Mouse (Mus musculus) cerebral cortex, adult 2 months (tissue): ENCODE data around the gene Grb10.

ENCODE experiments used
- WGBS: fragments of 180-500 bp; shearing (Covaris S2); methylation state at CpG from one replicate; pipeline ENCODE4 v1.1.7; 2018; 5-methylcytosine and 5-hydroxymethylcytosine counted together

The Grb10 gene

DNA sequence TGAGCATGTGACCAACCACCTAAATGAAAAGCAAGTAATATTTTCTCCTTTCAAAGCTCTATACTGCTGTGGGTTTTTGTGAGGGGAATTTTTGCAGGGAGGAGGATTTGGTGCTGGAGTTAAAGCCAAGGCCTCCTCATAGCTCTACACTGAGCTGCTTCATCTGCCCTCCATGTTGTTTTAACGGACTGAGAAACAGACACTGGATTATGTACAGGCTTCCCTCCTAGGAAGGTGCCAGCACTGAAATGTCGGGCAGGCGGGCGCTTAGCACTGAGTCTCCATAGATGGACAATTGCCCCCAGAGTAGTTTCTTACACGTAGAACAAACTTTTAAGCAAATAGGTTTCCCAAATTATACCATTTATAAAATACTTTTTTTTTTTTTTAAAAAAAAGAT, 4.1 kb downstream of the Grb10 start:
- WGBS, result 68% methylated on average over 5 of the region's 5 CpGs

DNA sequence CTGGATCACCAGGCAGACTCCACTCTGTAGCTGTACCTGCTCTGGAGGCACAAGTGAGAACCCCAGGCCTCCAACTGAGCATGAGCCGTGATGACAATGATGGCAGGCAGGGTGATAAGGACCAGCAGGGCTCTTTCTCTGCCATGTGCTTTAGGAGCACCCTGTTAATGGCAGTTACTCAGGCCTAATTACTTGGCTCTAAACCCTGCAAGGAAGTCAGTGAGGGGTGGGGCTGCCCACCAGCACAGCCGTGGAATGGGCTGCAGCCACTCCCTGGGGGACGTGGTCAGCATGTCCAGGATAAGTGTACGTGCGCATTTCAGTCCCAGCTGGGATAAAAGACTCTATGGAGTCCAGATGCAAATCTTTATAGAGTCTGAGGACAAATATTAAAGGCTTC, 5.7 kb downstream of the Grb10 start:
- 65% methylated on average over 5 of the region's 5 CpGs for WGBS

DNA sequence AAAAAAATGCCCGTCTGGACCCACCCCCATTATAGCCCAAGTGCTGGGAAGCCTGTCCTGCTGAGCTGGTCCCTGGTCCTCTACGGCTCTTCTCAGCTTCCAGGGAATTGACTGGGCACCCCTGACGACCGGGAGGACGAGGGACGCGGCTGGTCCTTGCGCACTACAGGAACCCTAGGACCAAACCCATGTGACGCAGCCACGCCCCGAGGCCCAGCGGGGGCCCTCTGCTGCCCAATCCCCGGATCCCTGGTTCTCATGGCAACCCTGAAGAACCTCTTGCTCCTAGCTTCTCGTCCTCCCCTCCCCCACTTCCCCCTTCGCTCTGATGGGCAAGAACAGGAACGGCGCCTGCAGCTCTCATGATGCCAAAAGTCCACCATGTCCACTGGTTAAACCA, 11.8 kb downstream of the Grb10 start:
- 62% methylated on average over 17 of the region's 17 CpGs for WGBS

DNA sequence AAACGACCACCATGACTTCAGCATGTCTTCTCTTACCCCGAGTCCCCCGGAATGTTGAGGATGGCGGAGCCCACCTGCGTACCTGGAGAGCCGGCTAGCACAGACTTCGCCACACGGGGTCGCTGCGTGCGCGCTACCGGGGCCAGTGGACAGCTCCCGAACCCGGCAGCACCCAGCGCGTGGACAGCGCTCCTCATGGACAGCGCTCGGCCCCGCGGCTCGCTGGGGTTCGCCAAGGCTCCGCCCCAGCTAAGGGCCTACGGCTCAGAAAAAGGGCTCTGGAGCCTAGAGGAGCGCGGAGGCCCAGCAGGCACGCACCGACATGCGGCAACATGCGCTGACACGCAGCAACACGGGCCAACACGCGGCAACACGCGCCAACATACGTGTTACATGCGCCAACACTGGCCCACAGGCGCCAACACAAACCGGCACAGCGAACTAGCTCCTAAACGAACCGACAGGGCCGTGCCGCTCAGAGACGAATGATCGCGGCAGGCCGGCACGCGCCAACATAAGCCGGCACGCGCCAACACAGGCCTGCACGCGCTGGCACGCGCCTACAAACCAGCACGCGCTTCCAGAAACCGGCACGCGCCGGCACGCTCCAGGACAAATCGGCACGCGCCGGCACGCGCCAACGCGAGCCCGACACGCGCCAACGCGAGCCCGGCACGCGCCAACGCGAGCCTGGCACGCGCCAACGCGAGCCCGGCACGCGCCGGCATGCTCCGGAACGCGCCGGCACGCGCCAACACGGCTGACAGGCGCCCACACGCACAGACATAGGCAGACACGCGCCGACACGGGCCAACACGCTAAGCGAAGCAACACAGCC, 12.5 kb downstream of the Grb10 start:
- WGBS, result 65% methylated on average over 108 of the region's 108 CpGs

DNA sequence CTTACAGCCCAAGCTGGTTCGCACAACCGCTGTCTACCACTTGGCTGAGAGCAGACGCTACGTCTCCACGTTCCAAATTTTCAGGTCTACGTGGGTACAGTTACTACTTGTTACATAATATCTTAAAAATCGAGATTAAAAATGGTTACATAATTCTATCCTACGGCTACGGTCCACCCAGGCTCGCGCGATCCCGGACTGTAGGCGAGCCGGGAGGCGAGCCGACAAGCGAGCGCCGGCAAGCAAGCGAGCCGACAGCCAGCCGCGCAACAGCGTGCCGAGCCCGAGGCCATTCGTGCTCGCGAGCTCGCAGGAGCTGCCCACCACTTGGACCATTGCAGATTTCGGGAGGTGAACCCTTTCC, 13.1 kb downstream of the Grb10 start:
- 59% methylated on average over 32 of the region's 32 CpGs for WGBS

DNA sequence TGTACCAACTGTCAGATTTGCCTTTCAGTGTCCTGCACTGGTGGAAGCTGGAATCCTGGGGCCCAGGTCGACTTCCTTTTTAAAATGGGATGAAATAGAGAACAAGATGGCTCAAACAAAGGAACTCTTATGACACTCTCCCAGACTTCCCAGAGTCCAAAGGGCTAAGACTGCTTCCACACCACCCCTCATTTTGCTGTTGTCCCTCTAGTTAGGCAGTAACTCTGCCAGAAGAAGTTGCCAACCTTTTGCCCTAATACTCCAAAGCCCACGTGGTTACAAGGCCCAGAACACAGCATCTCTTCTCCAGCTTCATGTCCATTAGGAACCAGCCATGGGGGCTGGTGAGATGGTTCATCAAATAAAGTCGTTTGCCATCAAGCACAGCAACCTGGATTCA, 15.4 kb downstream of the Grb10 start:
- 54% methylated on average over 3 of the region's 3 CpGs for WGBS

DNA sequence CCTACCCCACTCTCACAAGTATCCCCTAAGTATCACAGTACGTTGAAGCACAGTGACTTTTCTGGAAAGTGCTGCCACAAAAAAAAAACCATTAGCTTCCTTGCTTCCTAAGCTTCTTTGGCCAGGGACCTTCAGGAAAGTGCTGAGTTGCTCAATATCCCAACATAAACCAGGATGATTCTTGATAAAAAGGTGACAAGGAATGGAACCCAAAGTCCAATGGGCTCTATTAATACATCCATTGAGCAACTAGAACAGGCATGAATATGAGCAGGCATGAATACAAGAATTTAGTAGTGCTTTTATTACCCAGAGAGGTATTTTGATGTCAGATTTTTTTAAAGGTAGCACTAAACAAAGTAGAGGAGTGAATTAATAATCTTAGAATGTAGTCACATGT, 18.8 kb downstream of the Grb10 start:
- WGBS, result 92% methylated on average over 1 of the region's 1 CpGs

DNA sequence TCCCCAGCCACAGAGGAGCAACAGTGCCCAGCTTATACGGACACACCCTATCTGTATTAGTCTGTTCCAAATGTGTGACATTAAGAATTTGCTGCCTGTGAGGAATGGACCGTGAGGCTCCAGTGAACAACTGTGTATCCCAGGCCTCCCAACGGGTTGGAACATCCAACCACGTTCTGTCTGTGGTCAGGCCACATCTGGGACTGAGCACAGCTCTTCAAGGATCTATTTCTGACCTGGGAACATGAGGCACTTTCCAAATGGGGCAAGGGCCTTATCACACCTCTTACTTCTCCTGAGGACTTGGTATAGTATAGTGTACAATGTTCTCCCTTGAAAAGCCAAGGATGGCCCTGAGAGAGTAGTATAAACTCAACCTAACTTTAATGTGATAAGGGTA, 19.9 kb downstream of the Grb10 start:
- 88% methylated on average over 4 of the region's 4 CpGs for WGBS

DNA sequence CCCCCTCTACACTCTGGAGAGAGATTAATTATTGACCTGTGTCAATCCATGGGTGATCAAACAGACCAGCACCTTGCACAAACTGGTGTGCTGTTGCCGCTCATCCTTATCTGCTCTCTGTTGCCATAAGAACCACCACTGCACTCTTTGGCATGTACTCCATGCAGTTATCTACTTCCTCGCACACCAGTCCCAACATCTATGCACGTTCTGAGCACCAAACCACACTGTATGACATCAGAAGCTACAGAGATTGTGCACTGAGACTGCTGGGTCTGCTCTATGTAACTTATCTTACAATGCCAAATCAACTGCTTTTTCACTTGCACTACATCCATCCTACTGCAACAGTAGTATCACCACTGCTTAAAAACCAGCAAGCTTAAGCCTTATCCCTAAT, 28.4 kb downstream of the Grb10 start:
- 91% methylated on average over 3 of the region's 3 CpGs for WGBS

DNA sequence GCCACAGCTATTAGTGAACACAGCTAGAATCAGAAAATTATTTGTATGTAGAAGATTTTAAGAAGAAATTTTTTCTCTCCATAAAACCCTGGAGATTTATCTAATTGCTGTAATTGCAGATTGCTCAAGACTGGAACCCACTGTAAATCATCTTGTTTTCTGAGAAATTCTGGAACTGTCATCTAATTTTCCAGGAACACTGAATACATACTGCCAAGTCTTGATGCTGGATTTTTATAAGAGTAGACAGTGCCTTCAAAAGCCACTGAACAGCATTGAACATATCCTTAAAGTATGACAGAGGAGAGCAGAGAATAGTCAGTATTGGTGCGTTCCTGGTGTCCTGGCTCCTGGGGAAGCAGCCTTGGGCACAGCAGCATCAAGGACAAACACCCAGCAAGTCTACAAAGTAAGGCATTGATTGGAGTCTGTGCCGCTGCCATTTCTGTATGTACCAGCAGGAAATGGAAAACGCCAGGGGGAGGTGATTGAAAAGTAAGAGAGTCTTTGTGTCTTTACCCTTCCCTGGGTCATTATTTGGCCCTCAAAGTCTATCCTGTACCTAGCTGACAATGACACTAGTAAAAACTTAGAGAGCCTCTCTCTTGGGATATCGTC, 38.1 kb downstream of the Grb10 start:
- WGBS, result 83% methylated on average over 4 of the region's 4 CpGs

DNA sequence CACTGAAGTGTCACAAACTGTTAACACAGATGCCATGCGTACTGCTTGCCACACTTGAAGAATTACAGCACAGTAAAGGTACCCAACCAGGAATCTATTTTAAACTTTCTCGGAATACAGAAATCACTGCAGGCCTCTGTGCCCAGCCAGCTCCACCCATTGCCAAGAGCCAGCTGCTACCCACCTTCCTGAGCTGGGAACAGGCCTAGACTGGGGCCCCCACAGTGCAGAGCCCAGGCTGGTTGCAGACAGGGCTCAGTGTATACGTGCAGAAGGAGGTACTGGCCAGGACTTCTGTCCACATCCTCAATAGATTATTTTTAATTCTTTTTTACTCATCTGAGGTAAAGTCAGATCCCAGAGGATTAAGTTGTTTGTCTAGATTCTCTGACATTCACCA, 39.6 kb downstream of the Grb10 start:
- 67% methylated on average over 3 of the region's 3 CpGs for WGBS

DNA sequence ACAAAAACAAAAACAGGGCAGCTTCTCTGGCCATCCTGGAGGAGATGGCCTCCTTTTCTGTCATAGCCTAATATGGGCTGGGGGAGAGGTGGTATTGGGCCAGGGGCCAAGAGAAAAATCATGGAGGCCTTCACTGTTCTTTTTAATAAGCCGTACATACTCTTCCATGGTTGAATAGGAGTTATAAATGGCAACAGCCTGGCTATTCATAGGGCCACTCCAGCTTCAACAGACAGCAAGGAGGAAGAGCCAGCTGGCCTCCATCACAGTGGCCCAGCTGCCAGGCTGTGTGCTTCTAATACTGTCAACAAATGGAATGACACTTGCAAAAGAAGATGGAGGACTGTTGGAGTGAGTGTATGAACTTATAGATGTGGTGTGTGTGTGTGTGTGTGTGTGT, 41.4 kb downstream of the Grb10 start:
- WGBS, result 33% methylated on average over 1 of the region's 1 CpGs

DNA sequence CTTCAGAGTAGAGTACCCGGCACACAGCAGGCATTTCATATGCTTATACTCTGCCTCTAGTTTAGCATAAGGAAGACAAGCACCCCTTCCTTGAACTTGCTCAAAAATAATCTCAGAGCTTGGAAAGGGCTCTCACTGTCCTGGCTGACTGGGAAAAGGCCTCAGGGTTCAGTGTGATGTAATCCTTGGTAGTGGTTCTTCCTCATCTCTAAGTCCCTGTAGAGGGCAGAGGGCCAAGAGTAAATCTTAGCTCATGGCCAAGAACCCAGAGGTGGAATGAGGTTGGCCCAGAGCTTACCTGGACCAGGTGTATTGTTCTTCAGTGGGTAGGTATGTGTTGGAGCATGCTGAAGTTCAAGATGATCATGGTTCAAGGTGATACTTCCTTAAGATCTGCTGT, 43.1 kb downstream of the Grb10 start:
- WGBS, result 90% methylated on average over 1 of the region's 1 CpGs

DNA sequence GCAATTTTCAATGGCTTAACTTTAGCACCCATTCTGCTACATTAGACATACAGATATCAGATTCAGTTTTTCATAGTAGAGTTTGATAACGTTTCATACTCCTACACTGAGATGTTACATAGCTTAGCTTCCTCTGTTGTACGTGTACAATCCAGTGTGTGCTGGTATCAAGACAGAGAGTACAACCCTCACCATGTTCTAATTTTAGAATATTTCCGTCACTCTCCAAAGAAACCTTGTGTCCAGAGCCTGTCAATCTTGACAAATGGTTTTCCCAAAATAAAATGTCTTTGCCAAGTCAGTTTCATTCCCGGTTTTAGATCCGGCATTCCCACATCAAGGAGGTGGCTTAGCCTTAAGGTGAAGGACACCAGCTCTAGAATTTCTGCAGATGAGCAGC, 44.7 kb downstream of the Grb10 start:
- 56% methylated on average over 5 of the region's 5 CpGs for WGBS

DNA sequence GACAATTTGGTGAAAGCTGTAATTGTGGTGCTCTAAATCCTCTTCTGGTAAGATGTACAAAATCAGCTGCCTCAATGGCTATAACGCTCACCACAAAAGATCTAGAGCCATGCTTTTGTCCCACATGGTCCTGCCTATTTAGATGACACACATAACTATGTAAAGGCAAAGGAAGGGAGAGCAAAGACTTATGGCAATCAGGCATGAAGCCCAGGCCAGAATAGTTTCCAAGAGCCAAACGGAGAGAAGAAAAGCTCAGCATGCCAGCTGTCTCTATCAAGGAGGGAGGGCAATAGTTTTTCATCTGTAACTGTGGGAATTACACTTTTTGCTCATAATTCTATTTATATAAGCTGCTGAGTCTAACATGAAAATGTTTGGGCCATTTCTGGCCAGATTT, 45.3 kb downstream of the Grb10 start:
- 45% methylated on average over 2 of the region's 2 CpGs for WGBS

DNA sequence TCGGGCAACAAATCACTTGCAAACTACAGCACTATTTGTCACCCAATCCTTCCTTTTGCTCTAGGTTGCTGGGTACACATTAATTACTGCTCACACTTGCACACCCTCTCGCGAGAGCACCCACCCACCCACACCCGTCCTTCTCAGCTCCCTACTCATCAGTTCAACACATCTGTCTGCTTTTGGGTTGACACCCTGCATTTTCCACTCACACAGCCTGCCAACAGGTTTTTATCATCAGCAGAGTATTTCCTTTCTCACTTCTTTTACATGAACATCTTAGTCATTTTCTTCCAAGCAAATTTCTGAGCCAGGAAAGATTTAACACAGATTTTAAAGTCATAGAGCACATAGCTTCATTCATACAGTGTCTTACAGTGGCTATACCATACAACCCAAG, 48.6 kb downstream of the Grb10 start:
- 54% methylated on average over 4 of the region's 4 CpGs for whole genome bisulfite sequencing

DNA sequence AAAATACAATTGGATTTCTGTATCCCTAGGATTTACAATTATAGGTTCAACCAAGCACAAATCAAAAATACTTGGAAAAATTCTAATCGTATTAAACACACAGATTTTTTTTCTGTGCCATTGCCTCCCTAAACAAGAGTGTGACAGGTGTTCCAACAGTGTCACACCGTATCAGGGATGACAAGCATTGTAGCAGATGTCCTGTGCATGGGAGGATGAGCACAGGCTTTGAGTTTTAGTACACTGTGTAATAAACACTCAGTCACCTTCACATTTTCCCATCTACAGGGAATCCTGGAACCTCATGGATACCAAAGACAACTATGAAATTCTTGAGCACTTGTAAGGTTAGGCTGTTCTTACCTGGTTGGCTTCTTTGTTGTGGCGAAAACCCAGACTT, 51.2 kb downstream of the Grb10 start:
- WGBS, result 93% methylated on average over 3 of the region's 3 CpGs

DNA sequence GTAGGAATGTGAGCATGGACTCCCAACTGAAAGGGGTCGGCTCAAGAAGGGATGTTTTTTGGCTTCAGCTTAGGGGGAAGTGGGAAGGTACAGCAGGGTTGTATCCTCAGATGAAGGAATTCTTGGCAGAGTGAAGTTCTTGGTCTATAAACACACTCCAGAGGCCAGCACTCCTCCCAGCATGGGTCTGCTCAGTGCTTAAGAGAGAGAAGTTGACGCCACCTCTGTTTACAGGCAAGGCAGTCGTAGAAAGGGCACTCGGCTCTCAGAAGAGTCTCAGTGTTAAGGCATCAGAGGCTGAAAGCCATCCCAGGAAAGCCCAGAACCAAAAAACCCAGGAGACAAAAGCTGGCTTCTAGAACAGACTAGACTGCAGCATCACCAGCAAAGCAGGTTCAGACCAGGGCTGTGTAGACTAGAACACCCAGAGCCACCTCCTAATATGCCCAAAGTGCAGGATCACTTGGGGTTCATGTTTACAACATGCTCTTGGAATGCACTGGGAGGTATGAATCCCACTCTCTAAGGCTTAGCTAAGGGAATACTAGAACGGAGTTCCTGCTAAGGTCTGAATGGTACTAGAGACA, 59.8 kb downstream of the Grb10 start:
- WGBS, result 67% methylated on average over 5 of the region's 5 CpGs

DNA sequence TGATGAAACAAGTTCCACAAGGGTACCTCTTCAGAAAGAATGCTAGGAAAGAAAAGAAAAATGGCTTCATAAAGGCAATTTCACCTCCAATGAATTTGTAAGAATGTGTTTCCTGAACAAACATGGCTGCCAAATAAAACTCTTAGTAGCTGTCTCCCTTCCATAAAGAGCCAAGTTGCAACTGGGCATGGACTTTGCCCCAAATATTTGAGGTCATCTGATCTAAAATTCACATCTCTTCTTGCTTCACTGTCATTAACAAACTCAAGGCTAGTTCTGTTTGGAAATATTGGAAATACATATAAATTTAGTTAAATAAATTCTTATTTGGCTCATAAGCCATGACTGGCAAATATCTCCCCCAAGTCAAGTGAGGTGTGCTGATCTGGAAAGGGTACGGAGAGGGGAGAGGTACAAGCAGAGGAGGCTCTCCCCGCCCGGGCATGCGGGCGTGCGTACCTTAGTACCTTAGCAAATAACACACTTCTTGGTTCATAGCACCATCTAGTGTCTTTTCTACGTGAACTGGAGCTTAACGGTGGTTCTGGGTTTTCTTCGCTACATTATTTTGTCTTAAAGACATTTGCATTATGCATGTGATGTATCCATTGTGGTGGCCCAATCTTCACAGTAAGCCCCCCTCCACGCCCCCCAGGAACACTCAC, 63.8 kb downstream of the Grb10 start:
- 16% methylated on average over 10 of the region's 10 CpGs for WGBS

DNA sequence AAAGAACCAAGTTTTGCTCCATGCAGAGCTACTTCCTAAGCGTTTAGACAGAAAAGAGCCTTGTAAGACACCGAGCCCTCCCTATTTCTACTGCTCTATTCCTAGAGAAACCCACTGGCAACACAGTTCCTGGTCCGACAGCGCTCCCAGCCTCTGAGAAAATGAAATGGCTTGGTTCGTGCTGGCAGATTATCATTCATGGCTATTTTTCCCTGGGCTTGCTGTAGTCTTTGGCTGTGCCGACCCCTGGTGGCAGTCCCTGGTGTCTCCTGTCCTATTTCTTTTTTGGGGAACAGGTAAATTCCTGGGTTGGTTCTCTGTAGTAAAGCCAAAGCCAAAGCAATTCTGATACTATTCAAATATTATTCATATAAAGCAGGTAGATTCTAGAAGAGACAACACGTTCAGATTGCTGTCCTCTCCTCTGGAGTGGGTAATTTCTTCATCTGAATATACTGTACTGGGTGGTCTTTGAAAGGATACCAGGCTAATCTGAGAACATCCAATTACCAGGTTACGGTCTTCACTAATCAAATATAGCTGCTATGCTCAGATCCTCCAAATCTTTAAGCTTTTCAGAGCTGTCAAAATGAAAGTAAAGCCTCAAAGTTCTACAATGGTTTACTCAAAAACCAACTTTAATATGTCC, 65.0 kb downstream of the Grb10 start:
- 43% methylated on average over 8 of the region's 8 CpGs for WGBS

DNA sequence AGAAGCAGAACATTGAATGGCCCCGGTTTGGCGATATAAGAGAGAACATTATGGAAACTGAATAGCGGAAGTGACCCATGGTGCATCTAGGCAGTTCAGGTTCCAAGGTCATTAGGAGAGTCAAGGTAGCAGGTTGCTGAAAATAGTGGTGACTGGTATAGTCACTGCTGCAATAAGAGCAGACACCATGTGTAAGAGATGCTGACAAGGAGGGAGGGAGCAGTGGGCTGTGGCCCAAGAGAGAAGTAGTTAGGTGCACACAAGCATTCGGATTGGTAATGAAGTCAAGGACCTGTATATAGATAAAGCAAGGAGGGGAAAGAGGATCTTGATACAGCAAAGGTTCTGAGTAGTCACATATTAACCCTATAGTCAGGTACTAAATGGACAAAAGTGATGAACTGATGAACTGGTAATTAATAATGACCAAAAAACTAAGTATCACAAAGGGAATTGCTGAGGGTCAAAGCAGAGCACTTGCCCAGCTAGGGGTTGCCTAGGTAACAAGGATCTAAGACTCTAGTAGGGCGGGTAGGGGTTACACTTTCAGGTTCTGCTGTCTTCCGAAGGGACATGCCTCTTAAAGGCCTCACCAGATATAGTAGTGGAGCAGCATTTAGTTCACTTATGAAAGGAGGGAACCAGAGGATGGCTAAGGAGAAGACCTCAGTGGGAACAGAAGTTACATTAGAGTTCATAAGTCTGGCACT, 65.9 kb downstream of the Grb10 start:
- 93% methylated on average over 6 of the region's 6 CpGs for WGBS

DNA sequence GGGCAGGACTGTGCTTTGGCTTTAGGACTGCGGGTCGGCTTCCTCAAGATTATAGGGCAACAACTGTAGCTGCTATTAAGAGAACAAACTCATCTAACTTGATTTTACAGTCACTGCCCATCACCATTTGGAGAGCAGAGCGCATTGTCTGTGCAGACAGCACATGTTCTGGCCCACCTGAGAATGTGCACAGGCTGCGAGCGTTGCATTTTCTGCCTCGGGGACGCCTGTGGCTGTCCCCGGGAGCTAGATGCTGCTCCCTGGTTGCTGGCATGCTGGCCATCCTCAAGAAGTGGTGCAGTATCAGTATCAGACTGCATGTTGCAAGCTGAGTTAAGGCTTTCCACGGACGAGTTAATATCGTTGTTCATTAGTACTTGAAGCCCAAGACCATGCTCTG, 68.2 kb downstream of the Grb10 start:
- 94% methylated on average over 11 of the region's 11 CpGs for WGBS
